Mouse (Mus musculus): Measurements from ENCODE around the gene Zswim4.

Gene Zswim4

DNA sequence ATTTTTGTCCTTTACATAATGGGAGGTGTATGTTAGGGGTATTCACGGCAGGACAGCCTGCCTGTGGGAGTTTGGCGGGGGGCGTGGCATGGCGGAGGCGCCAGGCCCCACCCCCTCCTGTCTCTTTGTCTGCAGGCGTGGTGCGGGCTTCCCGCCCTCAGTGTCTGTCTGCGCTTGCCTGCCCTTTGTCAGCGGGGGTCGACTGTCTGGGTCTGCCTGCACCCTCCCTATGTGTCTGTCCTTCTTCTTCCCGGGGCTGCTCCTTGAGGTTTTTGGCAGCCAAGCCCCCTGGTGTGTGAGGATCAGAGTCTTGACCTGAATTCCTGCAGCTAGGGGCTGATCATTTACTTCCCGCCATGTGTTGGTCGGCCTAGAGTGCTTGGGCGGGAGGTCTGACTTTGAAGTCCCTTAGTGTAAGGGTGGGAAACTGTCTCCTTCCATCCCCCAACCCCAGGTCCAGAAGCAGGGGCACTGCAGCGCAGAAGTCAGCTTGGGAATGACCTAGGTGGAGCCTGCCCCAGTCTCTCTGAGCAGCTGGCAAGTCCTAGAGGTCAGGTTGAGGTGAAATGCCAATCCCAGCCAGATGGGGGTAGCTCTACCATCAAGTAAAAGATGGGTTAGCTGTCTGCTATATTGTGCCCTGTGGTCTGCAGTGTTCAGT is 56.2 kb downstream of the Zswim4 start:
- no peak for DNase-seq (ENCODE audit: low read depth)

GRCm38 (mm10) chr8:84179946-84180345 is 56.9 kb downstream of the Zswim4 start:
- no peak for DNase-seq (ENCODE audit: low read depth)

- DNase-seq (ENCODE audit: low read depth) = no peak
Measured at GRCm38 (mm10) chr8:84178592-84178991, 58.3 kb downstream of the Zswim4 start.

GRCm38 (mm10) chr8:84177405-84177804 is 59.5 kb downstream of the Zswim4 start:
- DNase-seq (ENCODE audit: low read depth) = no peak

DNA sequence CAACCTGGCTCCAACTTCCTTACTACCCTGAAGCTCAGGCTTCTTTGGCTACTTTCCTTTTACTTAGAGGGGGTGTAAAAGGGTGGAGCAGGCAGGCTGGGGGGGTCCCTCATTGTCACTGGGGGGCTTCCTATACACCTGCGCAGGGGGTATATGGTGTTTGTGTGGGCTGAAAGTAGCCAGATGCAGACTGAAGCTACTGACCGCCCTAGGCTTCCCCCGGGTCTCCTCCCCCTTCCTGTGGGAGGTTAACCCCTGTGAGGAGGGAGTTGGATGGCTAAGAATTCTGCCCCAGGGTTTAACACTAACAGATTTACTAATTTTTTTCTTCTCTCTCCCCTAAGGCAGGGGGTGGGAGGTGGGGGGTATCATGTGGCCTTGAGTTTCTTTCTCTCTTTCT is 60.3 kb downstream of the Zswim4 start:
- DNase-seq (ENCODE audit: low read depth) = no peak

DNA sequence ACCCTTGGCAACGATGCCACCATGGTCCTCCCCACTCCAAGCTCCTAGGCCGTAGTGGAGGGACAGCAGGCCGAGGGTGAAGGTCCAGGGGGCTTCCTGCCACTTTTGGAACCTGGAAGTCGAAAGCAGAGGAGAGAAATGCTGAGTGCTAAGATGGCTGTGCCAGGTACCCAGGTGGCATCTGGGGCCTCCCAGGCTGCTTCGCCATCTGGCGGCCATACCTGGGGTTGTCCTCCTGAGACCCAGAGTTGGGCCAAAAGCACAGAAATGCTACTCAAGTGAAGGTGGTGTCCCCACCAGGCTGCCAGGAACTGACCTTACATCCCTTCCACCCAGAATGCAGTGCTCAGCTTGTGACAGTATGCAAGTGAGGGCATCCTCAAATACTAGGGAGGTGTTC is 63.0 kb downstream of the Zswim4 start:
- DNase-seq (ENCODE audit: low read depth) = no peak

DNA sequence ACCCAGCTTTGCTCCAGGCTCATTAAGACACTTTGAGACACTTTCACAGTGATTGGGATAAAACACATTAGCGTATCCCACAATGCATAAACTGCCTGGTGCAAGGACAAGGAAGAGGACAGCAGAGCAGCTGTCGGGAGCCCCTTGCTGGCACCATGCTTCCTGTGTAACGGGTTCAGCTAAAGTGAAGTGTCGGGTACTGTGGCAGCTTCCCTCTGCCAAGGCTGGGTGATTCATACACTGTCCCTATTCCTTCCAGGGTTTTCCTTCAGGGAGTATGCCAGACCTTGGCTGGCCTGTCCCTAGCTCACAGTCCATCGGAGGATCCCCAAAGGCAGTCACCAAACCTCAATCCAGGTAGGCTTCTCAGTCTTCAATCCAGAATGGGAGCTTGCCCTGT is 66.8 kb downstream of the Zswim4 start:
- DNase-seq (ENCODE audit: low read depth) = no peak

DNA sequence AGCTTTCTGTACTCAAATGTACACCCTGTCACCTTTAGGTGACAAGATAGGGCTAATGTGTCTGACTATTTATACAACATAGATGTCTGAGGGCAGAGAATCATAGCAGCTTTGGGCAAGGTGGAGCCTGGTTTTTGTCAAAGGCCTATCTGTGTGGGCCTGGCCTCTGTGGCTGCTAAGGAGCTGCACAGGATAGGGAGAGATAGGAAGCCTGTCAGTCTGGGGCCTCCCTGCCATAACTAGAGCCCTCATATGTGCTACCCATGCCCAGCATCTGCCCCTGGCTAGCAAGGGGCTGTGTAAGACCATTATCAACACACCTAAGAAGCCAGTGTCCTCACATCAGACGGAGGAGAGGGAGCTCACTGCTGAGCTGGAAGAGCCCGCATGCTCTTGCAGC is 69.2 kb downstream of the Zswim4 start:
- no peak for DNase-seq (ENCODE audit: low read depth)
